In the genomic region with DNA sequence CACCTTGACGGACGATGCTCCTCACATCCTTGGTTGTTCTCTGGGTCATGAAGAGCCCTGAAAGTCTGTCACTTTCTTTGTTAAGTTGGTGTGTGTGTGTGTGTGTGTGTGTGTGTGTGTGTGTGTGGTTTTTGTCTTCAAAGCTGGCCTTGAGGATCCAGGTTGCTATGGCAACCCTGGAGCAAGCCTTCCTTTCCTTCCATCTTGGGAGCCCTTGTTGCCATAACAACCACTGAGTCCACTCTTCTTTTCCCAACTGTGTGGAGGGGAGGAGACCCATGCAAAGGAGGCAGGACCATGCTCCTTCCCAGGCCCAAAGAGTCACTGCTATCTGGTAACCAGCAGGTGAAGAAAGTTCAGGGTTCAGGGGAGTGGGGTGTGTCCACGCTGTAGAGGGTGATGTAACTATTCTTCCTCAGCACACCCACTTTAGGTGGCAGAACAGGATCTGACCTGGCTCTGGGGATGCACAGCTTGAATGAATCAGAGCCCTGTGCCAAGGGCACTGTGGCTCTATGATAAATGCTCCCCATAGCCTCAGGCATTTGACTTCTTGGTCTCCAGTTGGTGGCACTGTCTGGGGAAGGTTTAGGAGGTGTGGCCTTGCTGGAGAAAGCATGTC, we compare ENCODE assay signal across 11 mouse cellular contexts. TPM values are rescaled to one million over a fixed set of nuclear protein-coding genes. Genes with fewer than 3 reads are reported as not detected.
A peak's percentile ranks its signal among the peaks of the same experiment; 100 is the strongest.
DNase-seq lines count a peak whose midpoint lies in the region; ATAC-seq and TF ChIP-seq lines count a peak whose summit lies in the region.
"Had no signal": no experiment of that assay in that cellular context is flagged by ENCODE, and none has a peak within 500 bp of the region (broad histone marks: within the 10 kb centered on the region; RNA-seq: fewer than 3 reads in every experiment).

No protein-coding gene starts in this region.

- ATAC-seq in intestine, postnatal 0 days, result 0 out of 2 replicates have a peak, but pooled peaks have one; percentile 38
- ATAC-seq in neural tube, embryonic 12.5 days (ENCODE audit: low FRiP score, low read depth), result peak; percentile 82

- H3K4me1 ChIP-seq in forebrain, embryonic 10.5 days, result peaks cover 30% of the 10 kb centered on the region
- H3K4me1 ChIP-seq in intestine, postnatal 0 days (replicated peaks; ENCODE audit: control insufficient read depth, insufficient read depth, low read length), result 0 out of 2 replicates have a peak, but pooled peaks cover 4% of the 10 kb centered on the region
- peaks cover 10% of the 10 kb centered on the region for H3K4me1 ChIP-seq in neural tube, embryonic 12.5 days
- H3K4me1 ChIP-seq in heart, embryonic 10.5 days, result peaks cover 7% of the 10 kb centered on the region

- H3K4me3 ChIP-seq in forebrain, embryonic 10.5 days, result no peak overlapping the region
- H3K4me3 ChIP-seq in intestine, postnatal 0 days (ENCODE audit: low read depth, low read length), result no peak overlapping the region
- H3K4me3 ChIP-seq in neural tube, embryonic 12.5 days, result no peak overlapping the region
- no peak overlapping the region for H3K4me3 ChIP-seq in heart, embryonic 10.5 days
- H3K4me3 ChIP-seq: embryonic facial prominence, embryonic 15.5 days; megakaryocyte, embryonic 14.5 days had no signal

- no peaks in the 10 kb centered on the region for H3K9me3 ChIP-seq in forebrain, embryonic 10.5 days
- H3K9me3 ChIP-seq in intestine, postnatal 0 days (ENCODE audit: control insufficient read depth), result no peaks in the 10 kb centered on the region
- no peaks in the 10 kb centered on the region for H3K9me3 ChIP-seq in neural tube, embryonic 12.5 days
- no peaks in the 10 kb centered on the region for H3K9me3 ChIP-seq in heart, embryonic 10.5 days
- H3K9me3 ChIP-seq: embryonic facial prominence, embryonic 15.5 days; megakaryocyte, embryonic 14.5 days had no signal

- H3K36me3 ChIP-seq in forebrain, embryonic 10.5 days (replicated peaks), result no peaks in the 10 kb centered on the region
- H3K36me3 ChIP-seq in intestine, postnatal 0 days (ENCODE audit: control insufficient read depth, insufficient read depth), result no peaks in the 10 kb centered on the region
- H3K36me3 ChIP-seq in neural tube, embryonic 12.5 days, result no peaks in the 10 kb centered on the region
- H3K36me3 ChIP-seq in heart, embryonic 10.5 days, result no peaks in the 10 kb centered on the region
- H3K36me3 ChIP-seq: embryonic facial prominence, embryonic 15.5 days had no signal

- H3K4me2 ChIP-seq in intestine, postnatal 0 days (replicated peaks; ENCODE audit: low read depth), result no peak overlapping the region
- H3K4me2 ChIP-seq in neural tube, embryonic 12.5 days (replicated peaks), result no peak overlapping the region
- H3K4me2 ChIP-seq: embryonic facial prominence, embryonic 15.5 days had no signal

- peak overlapping the region; percentile 30; the same call in 1 of the 2 replicates for H3K27ac ChIP-seq in forebrain, embryonic 10.5 days
- H3K27ac ChIP-seq in intestine, postnatal 0 days (ENCODE audit: low read depth, low read length), result no peak overlapping the region
- H3K27ac ChIP-seq in neural tube, embryonic 12.5 days, result no peak overlapping the region
- H3K27ac ChIP-seq in heart, embryonic 10.5 days, result no peak overlapping the region
- H3K27ac ChIP-seq: embryonic facial prominence, embryonic 15.5 days; kidney, postnatal 0 days had no signal

- 61% methylated on average over 3 of the region's 3 CpGs for WGBS in forebrain, embryonic 10.5 days
- WGBS in intestine, postnatal 0 days, result 64% methylated on average over 3 of the region's 3 CpGs
- 37% methylated on average over 3 of the region's 3 CpGs for WGBS in neural tube, embryonic 12.5 days
- WGBS in heart, embryonic 10.5 days, result 82% methylated on average over 3 of the region's 3 CpGs

- peaks cover 34% of the 10 kb centered on the region for H3K27me3 ChIP-seq in forebrain, embryonic 10.5 days (ENCODE audit: poor library complexity, severe bottlenecking)
- H3K27me3 ChIP-seq in intestine, postnatal 0 days (replicated peaks; ENCODE audit: control insufficient read depth, insufficient read depth, low read length), result no peaks in the 10 kb centered on the region
- H3K27me3 ChIP-seq in neural tube, embryonic 12.5 days (replicated peaks), result peaks cover 10% of the 10 kb centered on the region; the same call in 1 of the 2 replicates
- peaks cover 36% of the 10 kb centered on the region for H3K27me3 ChIP-seq in heart, embryonic 10.5 days (ENCODE audit: insufficient read depth, poor library complexity, severe bottlenecking)

- TF ChIP-seq CTCF in intestine, postnatal 0 days (IDR thresholded peaks at IDR 0.05; ENCODE audit: low read depth), result no peak

- no peak overlapping the region for H3K9ac ChIP-seq in intestine, postnatal 0 days (ENCODE audit: low read depth, low read length)
- no peak overlapping the region for H3K9ac ChIP-seq in neural tube, embryonic 12.5 days
- H3K9ac ChIP-seq: embryonic facial prominence, embryonic 15.5 days had no signal

- DNase-seq in ZHBTc4 (ENCODE audit: low read depth, low spot score), result peak; percentile 65
- peak; percentile 64 for DNase-seq in forebrain, embryonic 10.5 days (ENCODE audit: extremely low spot score, low spot score)
- DNase-seq in gastrocnemius, postnatal 25 days, result no peak
- no peak for DNase-seq in gastrocnemius, adult 8-10 months (ENCODE audit: low spot score in 2 of 2)
- DNase-seq in thymus, postnatal 36 days, result no peak
- DNase-seq in heart, embryonic 10.5 days (ENCODE audit: low spot score), result no peak

RNA-seq across cellular contexts. Expression of gene Slc35c1, which starts 39.5 kb away (rescaled TPM):
- polyA plus RNA-seq in forebrain, embryonic 10.5 days (2016; fragmentation: Nextera tagmentation; extraction: Ambion mirVana), result 14.2 and 14.4 TPM in 2 replicates
- polyA plus RNA-seq in intestine, postnatal 0 days (2015; fragmentation: Nextera tagmentation; extraction: Ambion mirVana), result 51.9 and 59.2 TPM in 2 replicates
- 10.1 and 11.6 TPM in 2 replicates for polyA plus RNA-seq in neural tube, embryonic 12.5 days (2016; fragmentation: Nextera tagmentation; extraction: Ambion mirVana)
- 1 to 10 TPM; 5.1 to 5.6 TPM for total RNA-seq in gastrocnemius, postnatal 25 days (2021)
- total RNA-seq in gastrocnemius, adult 8-10 months (2022), result 1 to 10 TPM; 4.9 to 5.8 (median 5.4) TPM
- 14.1 and 14.9 TPM in 2 replicates for polyA plus RNA-seq in heart, embryonic 10.5 days (2016; fragmentation: Nextera tagmentation; extraction: Ambion mirVana)

Comparison
In these comparisons a context has a peak if more than half of its experiments do, and no peak if none do; other contexts are left out.
1. DNase-seq: peak in ZHBTc4 (single experiment) and forebrain, embryonic 10.5 days (single experiment); none in gastrocnemius, postnatal 25 days (single experiment), gastrocnemius, adult 8-10 months (0 of 2), thymus, postnatal 36 days (0 of 2) and heart, embryonic 10.5 days (single experiment).